16 mouse cellular contexts compared by ENCODE assay signal in genomic region chr11:32126311-32126698, GRCm38 (mm10).
A peak's percentile ranks its signal among the peaks of the same experiment; 100 is the strongest.
DNase-seq lines count a peak whose midpoint lies in the region; ATAC-seq and TF ChIP-seq lines count a peak whose summit lies in the region.
"Had no signal": no experiment of that assay in that cellular context is flagged by ENCODE, and none has a peak within 500 bp of the region (broad histone marks: within the 10 kb centered on the region; RNA-seq: fewer than 3 reads in every experiment).

No protein-coding gene starts in this region.

- H3K4me1 ChIP-seq in hindbrain, embryonic 14.5 days (replicated peaks; ENCODE audit: control insufficient read depth, insufficient read depth, low read length): peaks cover 19% of the 10 kb centered on the region
- H3K4me1 ChIP-seq in hindbrain, embryonic 11.5 days (replicated peaks; ENCODE audit: control insufficient read depth, insufficient read depth, low read length): no peaks in the 10 kb centered on the region
- peaks cover 0 to 13% of the 10 kb centered on the region in 2 experiments; a peak in 2 of 4 replicates for H3K4me1 ChIP-seq in CH12.LX (ENCODE audit: control insufficient read depth in 1 of 2, insufficient read depth in 2 of 2)
- peaks cover 28% of the 10 kb centered on the region for H3K4me1 ChIP-seq in forebrain, embryonic 15.5 days
- H3K4me1 ChIP-seq in midbrain, embryonic 13.5 days (replicated peaks): peaks cover 21% of the 10 kb centered on the region

- H3K79me2 ChIP-seq in CH12.LX (replicated peaks; ENCODE audit: control insufficient read depth, extremely low read depth, insufficient read depth, poor library complexity, severe bottlenecking): no peaks in the 10 kb centered on the region

- TF ChIP-seq CTCF in CH12.LX (conservative IDR thresholded peaks at IDR 0.05 in 1 of 2, IDR thresholded peaks at IDR 0.05 in 1 of 2; ENCODE audit: low read depth in 2 of 2, low read length in 2 of 2): no peak
- no peak for TF ChIP-seq CTCF in gastrocnemius, adult 2 months (IDR thresholded peaks at IDR 0.05)

- H3K9me3 ChIP-seq in hindbrain, embryonic 14.5 days (ENCODE audit: control insufficient read depth, low read length): no peaks in the 10 kb centered on the region
- H3K9me3 ChIP-seq in hindbrain, embryonic 11.5 days (ENCODE audit: control insufficient read depth, low read length): no peaks in the 10 kb centered on the region
- no peaks in the 10 kb centered on the region for H3K9me3 ChIP-seq in CH12.LX (replicated peaks; ENCODE audit: low read length)
- H3K9me3 ChIP-seq in forebrain, embryonic 15.5 days: no peaks in the 10 kb centered on the region
- no peaks in the 10 kb centered on the region for H3K9me3 ChIP-seq in midbrain, embryonic 13.5 days

- DNase-seq in hindbrain, embryonic 14.5 days (ENCODE audit: low spot score): no peak
- no peak for DNase-seq in hindbrain, embryonic 11.5 days (ENCODE audit: low spot score)
- DNase-seq in CH12.LX (ENCODE audit: extremely low read depth): no peak
- no peak for DNase-seq in urinary bladder, postnatal 14 days (ENCODE audit: low spot score)
- no peak for DNase-seq in gastrocnemius, postnatal 10 days
- no peak for DNase-seq in gastrocnemius, adult 2 months
- DNase-seq: adrenal gland, postnatal 14 days; cerebellum, adult 9-11 months; heart, postnatal 14 days; lung, adult 2 months; lung, postnatal 4 days; right cerebral cortex, postnatal 25 days had no signal

- peak overlapping the region; percentile 72; the same call in 1 of the 2 replicates for H3K27ac ChIP-seq in hindbrain, embryonic 14.5 days
- H3K27ac ChIP-seq in hindbrain, embryonic 11.5 days (ENCODE audit: low read depth, low read length): no peak overlapping the region
- no peak overlapping the region for H3K27ac ChIP-seq in CH12.LX (ENCODE audit: insufficient read depth, low read depth)
- peak overlapping the region; percentile 60 for H3K27ac ChIP-seq in forebrain, embryonic 15.5 days (replicated peaks)
- peak overlapping the region; percentile 61 for H3K27ac ChIP-seq in midbrain, embryonic 13.5 days
- H3K27ac ChIP-seq in gastrocnemius, adult 2 months: no peak overlapping the region
- H3K27ac ChIP-seq: kidney, postnatal 0 days had no signal

- TF ChIP-seq RAD21 in CH12.LX (IDR thresholded peaks at IDR 0.05; ENCODE audit: low read depth, low read length): no peak

- TF ChIP-seq POLR2A in CH12.LX (IDR thresholded peaks at IDR 0.05; ENCODE audit: low read depth, low read length): no peak

- no peak overlapping the region for H3K4me2 ChIP-seq in hindbrain, embryonic 14.5 days (replicated peaks)
- H3K4me2 ChIP-seq in hindbrain, embryonic 11.5 days (replicated peaks; ENCODE audit: low read depth, low read length): no peak overlapping the region
- peak overlapping the region; percentile 17; the same call in 1 of the 2 replicates for H3K4me2 ChIP-seq in CH12.LX (ENCODE audit: insufficient read depth, low read depth, poor library complexity, severe bottlenecking)
- H3K4me2 ChIP-seq in forebrain, embryonic 15.5 days (replicated peaks): no peak overlapping the region
- no peak overlapping the region for H3K4me2 ChIP-seq in midbrain, embryonic 13.5 days (replicated peaks)

- no peak overlapping the region for H3K4me3 ChIP-seq in hindbrain, embryonic 14.5 days (replicated peaks; ENCODE audit: low read length)
- H3K4me3 ChIP-seq in hindbrain, embryonic 11.5 days (ENCODE audit: low read depth, low read length): no peak overlapping the region
- no peak overlapping the region for H3K4me3 ChIP-seq in CH12.LX (replicated peaks in 1 of 3; ENCODE audit: low read depth in 2 of 3, low read length in 2 of 3, poor library complexity in 1 of 3)
- H3K4me3 ChIP-seq in forebrain, embryonic 15.5 days: no peak overlapping the region
- H3K4me3 ChIP-seq in midbrain, embryonic 13.5 days (replicated peaks): no peak overlapping the region
- H3K4me3 ChIP-seq in gastrocnemius, adult 2 months: no peak overlapping the region
- H3K4me3 ChIP-seq: myocyte had no signal

- in situ Hi-C loops in CH12.LX (cut with MboI; ENCODE audit: low pct_ligation_motif_present, low pct_unique_long_range_greater_than_20kb, low sequenced_read_pairs): no loop called here

- no peaks in the 10 kb centered on the region for H3K36me3 ChIP-seq in hindbrain, embryonic 14.5 days (replicated peaks; ENCODE audit: control insufficient read depth, insufficient read depth)
- H3K36me3 ChIP-seq in hindbrain, embryonic 11.5 days (ENCODE audit: control insufficient read depth, insufficient read depth, low read length): no peaks in the 10 kb centered on the region
- H3K36me3 ChIP-seq in CH12.LX (replicated peaks in 1 of 2; ENCODE audit: control insufficient read depth in 1 of 2, insufficient read depth in 1 of 2, low read length in 1 of 2): no peaks in the 10 kb centered on the region
- H3K36me3 ChIP-seq in forebrain, embryonic 15.5 days: no peaks in the 10 kb centered on the region
- no peaks in the 10 kb centered on the region for H3K36me3 ChIP-seq in midbrain, embryonic 13.5 days

- WGBS in hindbrain, embryonic 14.5 days: 58% methylated on average over 5 of the region's 5 CpGs
- 63% methylated on average over 5 of the region's 5 CpGs for WGBS in hindbrain, embryonic 11.5 days
- 54% methylated on average over 5 of the region's 5 CpGs for WGBS in forebrain, embryonic 15.5 days
- 62% methylated on average over 5 of the region's 5 CpGs for WGBS in midbrain, embryonic 13.5 days

- ATAC-seq in hindbrain, embryonic 14.5 days (ENCODE audit: low FRiP score): no peak
- ATAC-seq in hindbrain, embryonic 11.5 days (ENCODE audit: low FRiP score): no peak
- ATAC-seq in forebrain, embryonic 15.5 days (replicated peaks): no peak; the same call in 1 of the 2 replicates
- no peak for ATAC-seq in midbrain, embryonic 13.5 days

- no peak for TF ChIP-seq EP300 in CH12.LX (IDR thresholded peaks at IDR 0.05; ENCODE audit: low read length)

- no peak overlapping the region for H3K9ac ChIP-seq in hindbrain, embryonic 14.5 days
- H3K9ac ChIP-seq in hindbrain, embryonic 11.5 days (ENCODE audit: low read depth, low read length): no peak overlapping the region
- no peak overlapping the region for H3K9ac ChIP-seq in CH12.LX (ENCODE audit: insufficient read depth, low read depth)
- no peak overlapping the region for H3K9ac ChIP-seq in forebrain, embryonic 15.5 days (replicated peaks)
- no peak overlapping the region for H3K9ac ChIP-seq in midbrain, embryonic 13.5 days (replicated peaks)

- intact Hi-C loops in gastrocnemius, adult 2 months (cut with DNase I): no loop called here

- dilution Hi-C loops in CH12.LX (cut with MboI; ENCODE audit: extremely low pct_ligation_motif_present, extremely low pct_unique_long_range_greater_than_20kb, low sequenced_read_pairs): no loop called here

- H3K27me3 ChIP-seq in hindbrain, embryonic 14.5 days (ENCODE audit: control insufficient read depth, insufficient read depth, low read length): no peaks in the 10 kb centered on the region
- no peaks in the 10 kb centered on the region for H3K27me3 ChIP-seq in hindbrain, embryonic 11.5 days (ENCODE audit: control insufficient read depth, insufficient read depth, low read length)
- H3K27me3 ChIP-seq in CH12.LX (replicated peaks): peaks cover 2% of the 10 kb centered on the region
- no peaks in the 10 kb centered on the region for H3K27me3 ChIP-seq in forebrain, embryonic 15.5 days
- no peaks in the 10 kb centered on the region for H3K27me3 ChIP-seq in midbrain, embryonic 13.5 days

TF ChIP-seq in CH12.LX, 34 proteins besides CTCF, POLR2A, EP300 and RAD21:
- TF ChIP-seq CHD1 (IDR thresholded peaks at IDR 0.05; ENCODE audit: low read depth, low read length) (no peak), E2F4 (IDR thresholded peaks at IDR 0.05; ENCODE audit: insufficient replicate concordance, low read depth, low read length) (no peak), USF2 (conservative IDR thresholded peaks at IDR 0.05; ENCODE audit: low read depth, low read length) (no peak), UBTF (IDR thresholded peaks at IDR 0.05; ENCODE audit: low read depth, low read length) (no peak), HCFC1 (IDR thresholded peaks at IDR 0.05; ENCODE audit: low read depth, low read length) (no peak), MYC (IDR thresholded peaks at IDR 0.05; ENCODE audit: low read depth, low read length) (no peak), ELF1 (IDR thresholded peaks at IDR 0.05; ENCODE audit: low read depth, low read length) (no peak)

Comparison
In these comparisons a context has a peak if more than half of its experiments do, and no peak if none do; other contexts are left out.
1. H3K27ac ChIP-seq: peak in hindbrain, embryonic 14.5 days (single experiment), forebrain, embryonic 15.5 days (single experiment) and midbrain, embryonic 13.5 days (single experiment); none in hindbrain, embryonic 11.5 days (single experiment), CH12.LX (single experiment) and gastrocnemius, adult 2 months (single experiment).